Mouse (Mus musculus): ENCODE results near the gene Lyrm1. TPM values are rescaled to one million over a fixed set of nuclear protein-coding genes. Genes with fewer than 3 reads are reported as not detected.

Lyrm1 gene
- polyA plus RNA-seq, 1 experiment from 2014 or later, result 9.3 TPM

DNA sequence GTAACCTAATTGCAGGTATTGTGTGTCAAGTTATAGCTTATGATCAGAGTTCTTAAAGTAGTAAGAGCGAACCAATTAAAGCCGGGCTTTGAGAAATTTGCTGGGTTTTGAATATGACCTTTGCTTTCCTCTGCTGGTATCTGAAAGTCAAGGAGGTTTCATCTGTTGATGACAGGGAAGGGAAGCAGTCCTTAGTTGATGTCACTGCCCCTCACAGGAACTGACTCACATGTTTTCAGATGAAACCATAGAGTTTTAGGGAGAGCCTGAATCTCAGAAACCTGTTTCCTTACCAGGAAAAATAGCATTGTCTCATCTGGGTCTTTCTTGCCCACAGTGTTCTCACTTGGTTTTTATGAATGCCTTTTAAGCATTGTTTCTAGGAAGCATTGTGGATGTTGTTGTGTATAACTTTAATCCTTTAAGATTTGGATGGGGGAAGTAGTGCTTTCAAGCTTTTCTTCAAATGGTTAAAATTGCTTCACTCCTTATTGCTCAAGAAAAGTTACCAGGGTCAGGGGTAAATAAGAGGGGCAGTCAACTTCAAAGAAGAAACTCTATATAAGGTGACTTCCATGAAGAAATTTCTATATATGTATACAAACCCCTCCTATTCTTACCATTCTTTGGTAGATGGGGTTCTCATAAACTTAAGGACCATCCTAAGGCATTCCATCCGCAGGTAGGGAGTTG is 11.0 kb downstream of the Lyrm1 start:
- no peak for TF ChIP-seq CTCF (IDR thresholded peaks at IDR 0.05; ENCODE audit: low read depth)

DNA sequence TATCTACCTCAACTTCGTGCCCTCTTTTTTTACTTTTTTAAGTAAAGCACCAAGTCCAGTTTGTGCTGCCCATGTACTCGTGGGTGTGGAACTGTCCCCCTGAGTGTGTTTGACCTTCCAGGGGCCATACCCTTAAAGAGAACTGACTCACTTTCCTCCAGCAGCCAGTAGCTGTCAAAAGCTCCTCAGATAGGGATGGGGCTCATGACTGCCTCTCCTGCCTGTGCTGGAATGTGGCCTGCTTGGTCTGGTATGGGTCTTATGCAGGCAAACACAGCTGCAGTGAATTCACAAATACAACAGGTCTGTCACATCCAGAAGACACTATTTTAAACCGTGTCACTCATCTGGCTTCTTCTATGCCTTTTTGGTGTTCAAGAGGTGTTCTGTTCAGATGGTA is 16.1 kb downstream of the Lyrm1 start:
- Histone ChIP-seq H3K4me2 (ENCODE audit: low read length) (no peak overlapping the region), H3K4me1 (replicated peaks; ENCODE audit: insufficient read depth, low read length) (no peaks in the 10 kb centered on the region), H3K4me3 (replicated peaks; ENCODE audit: low read depth, low read length) (no peak overlapping the region), H3K9ac (ENCODE audit: low read depth, low read length) (no peak overlapping the region), H3K27ac (no peak overlapping the region), H3K36me3 (ENCODE audit: insufficient read depth, low read length) (no peaks in the 10 kb centered on the region), H3K9me3 (replicated peaks; ENCODE audit: low read length) (no peaks in the 10 kb centered on the region), H3K27me3 (ENCODE audit: insufficient read depth, low read length) (no peaks in the 10 kb centered on the region)
- ATAC-seq (replicated peaks; ENCODE audit: low FRiP score, low read depth) (no peak), DNase-seq (ENCODE audit: low spot score) (no peak)
- 72% methylated on average over 3 of the region's 3 CpGs for WGBS
- TF ChIP-seq CTCF (IDR thresholded peaks at IDR 0.05; ENCODE audit: low read depth), result no peak

More for the DNA sequence above, 11.0 kb downstream of the Lyrm1 start:
- Histone ChIP-seq H3K36me3 (ENCODE audit: insufficient read depth, low read length) (no peaks in the 10 kb centered on the region), H3K4me3 (replicated peaks; ENCODE audit: low read depth, low read length) (no peak overlapping the region), H3K9ac (ENCODE audit: low read depth, low read length) (no peak overlapping the region), H3K9me3 (replicated peaks; ENCODE audit: low read length) (no peaks in the 10 kb centered on the region), H3K4me2 (ENCODE audit: low read length) (no peak overlapping the region), H3K27ac (no peak overlapping the region), H3K4me1 (replicated peaks; ENCODE audit: insufficient read depth, low read length) (no peaks in the 10 kb centered on the region), H3K27me3 (ENCODE audit: insufficient read depth, low read length) (no peaks in the 10 kb centered on the region)
- DNase-seq (ENCODE audit: low spot score), result no peak
- 86% methylated on average over 3 of the region's 3 CpGs for WGBS
- no peak for ATAC-seq (replicated peaks; ENCODE audit: low FRiP score, low read depth)

DNA sequence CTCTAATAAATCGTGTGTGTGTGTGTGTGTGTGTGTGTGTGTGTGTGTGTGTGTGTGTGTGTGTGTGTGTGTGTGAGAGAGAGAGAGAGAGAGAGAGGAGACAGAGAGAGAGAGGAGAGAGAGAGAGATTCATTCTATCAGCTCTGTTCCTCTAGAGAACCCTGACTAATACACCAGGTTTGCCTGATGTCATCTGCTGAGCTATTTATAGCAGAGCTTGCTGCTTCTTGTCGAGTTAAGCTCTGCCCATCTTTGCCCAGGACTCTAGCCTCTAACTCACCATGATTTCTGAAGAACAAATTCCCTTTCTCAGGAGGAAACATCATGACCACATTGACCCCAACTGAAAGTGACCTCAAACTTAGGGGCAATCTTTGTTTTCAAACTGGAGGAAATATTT is 24.8 kb downstream of the Lyrm1 start:
- no peak overlapping the region for H3K9ac ChIP-seq (ENCODE audit: low read depth, low read length)
- H3K27ac ChIP-seq, result no peak overlapping the region
- H3K36me3 ChIP-seq (ENCODE audit: insufficient read depth, low read length), result no peaks in the 10 kb centered on the region
- DNase-seq (ENCODE audit: low spot score) (no peak), ATAC-seq (replicated peaks; ENCODE audit: low FRiP score, low read depth) (no peak)
- no peaks in the 10 kb centered on the region for H3K4me1 ChIP-seq (replicated peaks; ENCODE audit: insufficient read depth, low read length)
- no peak overlapping the region for H3K4me2 ChIP-seq (ENCODE audit: low read length)
- 62% methylated on average over 2 of the region's 2 CpGs for WGBS
- no peak for TF ChIP-seq CTCF (IDR thresholded peaks at IDR 0.05; ENCODE audit: low read depth)
- no peak overlapping the region for H3K4me3 ChIP-seq (replicated peaks; ENCODE audit: low read depth, low read length)
- H3K9me3 ChIP-seq (replicated peaks; ENCODE audit: low read length), result no peaks in the 10 kb centered on the region
- H3K27me3 ChIP-seq (ENCODE audit: insufficient read depth, low read length), result no peaks in the 10 kb centered on the region

DNA sequence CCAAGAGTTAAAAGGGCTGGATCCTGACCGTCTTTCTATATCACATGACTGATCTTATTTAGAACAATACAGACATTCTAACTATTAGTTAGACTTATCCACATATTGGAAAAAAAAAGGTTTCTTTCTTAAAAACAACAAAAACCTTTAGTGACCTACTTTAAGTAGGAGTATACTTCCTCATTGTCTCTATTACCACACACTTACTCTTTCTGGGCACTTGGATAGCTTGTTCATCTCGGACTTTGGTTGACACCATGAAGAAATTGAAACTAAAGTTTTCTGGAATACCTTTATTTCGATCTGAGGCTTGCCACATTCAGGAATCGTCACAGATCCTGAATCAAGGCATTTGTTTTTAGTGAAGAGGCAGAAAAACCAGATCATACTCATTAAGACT is 25.4 kb downstream of the Lyrm1 start:
- WGBS, result 75% methylated on average over 4 of the region's 4 CpGs
- no peak for DNase-seq (ENCODE audit: low spot score)
- no peak for TF ChIP-seq CTCF (IDR thresholded peaks at IDR 0.05; ENCODE audit: low read depth)
- H3K36me3 ChIP-seq (ENCODE audit: insufficient read depth, low read length), result no peaks in the 10 kb centered on the region
- no peak for ATAC-seq (replicated peaks; ENCODE audit: low FRiP score, low read depth)
- no peak overlapping the region for H3K9ac ChIP-seq (ENCODE audit: low read depth, low read length)
- no peaks in the 10 kb centered on the region for H3K4me1 ChIP-seq (replicated peaks; ENCODE audit: insufficient read depth, low read length)
- no peaks in the 10 kb centered on the region for H3K9me3 ChIP-seq (replicated peaks; ENCODE audit: low read length)
- no peak overlapping the region for H3K27ac ChIP-seq
- no peak overlapping the region for H3K4me2 ChIP-seq (ENCODE audit: low read length)
- H3K27me3 ChIP-seq (ENCODE audit: insufficient read depth, low read length), result no peaks in the 10 kb centered on the region
- H3K4me3 ChIP-seq (replicated peaks; ENCODE audit: low read depth, low read length), result no peak overlapping the region

DNA sequence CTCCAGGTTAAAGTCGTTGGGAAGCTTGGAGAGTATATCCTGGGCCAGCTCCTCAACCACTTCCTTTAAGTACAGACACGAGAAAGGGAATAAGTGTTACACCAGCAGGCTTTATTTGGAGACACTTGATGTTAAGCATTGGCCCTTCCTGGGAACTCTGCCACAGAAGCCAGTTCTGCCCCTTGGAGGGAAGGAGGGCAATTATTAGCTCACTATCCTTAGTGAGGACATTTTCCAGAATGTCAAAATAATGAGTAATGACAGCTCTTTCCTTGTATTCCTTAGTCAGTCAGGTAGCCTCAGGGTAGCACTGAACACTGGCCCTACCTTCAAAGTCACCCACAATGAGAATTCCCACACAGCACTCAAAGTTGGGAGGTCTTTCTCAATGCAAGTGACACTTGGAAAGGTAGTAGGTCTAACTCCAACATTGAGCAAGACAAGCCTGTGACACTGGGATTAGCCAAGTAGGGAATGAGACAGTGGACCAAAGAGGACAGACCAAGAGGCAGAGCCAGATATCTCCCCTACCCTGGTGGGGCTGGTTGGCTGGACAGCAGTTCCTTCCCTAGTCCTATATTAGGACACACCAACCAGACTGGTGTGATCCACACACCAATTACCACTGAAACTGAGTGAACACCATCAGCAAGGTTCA is 33.3 kb downstream of the Lyrm1 start:
- DNase-seq (ENCODE audit: low spot score), result no peak
- Histone ChIP-seq H3K4me3 (replicated peaks; ENCODE audit: low read depth, low read length) (no peak overlapping the region), H3K36me3 (ENCODE audit: insufficient read depth, low read length) (no peaks in the 10 kb centered on the region), H3K9ac (ENCODE audit: low read depth, low read length) (no peak overlapping the region), H3K4me2 (ENCODE audit: low read length) (no peak overlapping the region), H3K4me1 (replicated peaks; ENCODE audit: insufficient read depth, low read length) (no peaks in the 10 kb centered on the region), H3K27me3 (ENCODE audit: insufficient read depth, low read length) (no peaks in the 10 kb centered on the region), H3K9me3 (replicated peaks; ENCODE audit: low read length) (no peaks in the 10 kb centered on the region), H3K27ac (no peak overlapping the region)
- ATAC-seq (replicated peaks; ENCODE audit: low FRiP score, low read depth), result no peak
- WGBS, result 64% methylated on average over 2 of the region's 2 CpGs
- TF ChIP-seq CTCF (IDR thresholded peaks at IDR 0.05; ENCODE audit: low read depth), result no peak

- no peaks in the 10 kb centered on the region for H3K27me3 ChIP-seq (ENCODE audit: insufficient read depth, low read length)
- no peaks in the 10 kb centered on the region for H3K36me3 ChIP-seq (ENCODE audit: insufficient read depth, low read length)
- no peak overlapping the region for H3K4me2 ChIP-seq (ENCODE audit: low read length)
- no peak for ATAC-seq (replicated peaks; ENCODE audit: low FRiP score, low read depth)
- no peak overlapping the region for H3K9ac ChIP-seq (ENCODE audit: low read depth, low read length)
- no peaks in the 10 kb centered on the region for H3K9me3 ChIP-seq (replicated peaks; ENCODE audit: low read length)
- no peak for TF ChIP-seq CTCF (IDR thresholded peaks at IDR 0.05; ENCODE audit: low read depth)
- H3K4me1 ChIP-seq (replicated peaks; ENCODE audit: insufficient read depth, low read length), result no peaks in the 10 kb centered on the region
- no peak overlapping the region for H3K27ac ChIP-seq
- no peak for DNase-seq (ENCODE audit: low spot score)
- no peak overlapping the region for H3K4me3 ChIP-seq (replicated peaks; ENCODE audit: low read depth, low read length)
Measured at GRCm38 (mm10) chr7:119936321-119936720, 40.7 kb downstream of the Lyrm1 start.

Data from kidney, postnatal 0 days (tissue).